In genomic region chr10:108113361-108114237, GRCm38 (mm10) we compare ENCODE assay signal across 8 mouse cellular contexts. TPM values are rescaled to one million over a fixed set of nuclear protein-coding genes. Genes with fewer than 3 reads are reported as not detected.
DNase-seq lines count a peak whose midpoint lies in the region; ATAC-seq and TF ChIP-seq lines count a peak whose summit lies in the region.

No protein-coding gene starts in this region.

- 0 out of 2 replicates have a peak, but pooled peaks cover 3% of the 10 kb centered on the region for H3K4me1 ChIP-seq in hindbrain, embryonic 12.5 days
- no peaks in the 10 kb centered on the region for H3K4me1 ChIP-seq in lung, postnatal 0 days (ENCODE audit: insufficient read depth, low read depth, low read length)
- H3K4me1 ChIP-seq in stomach, embryonic 15.5 days = 0 out of 2 replicates have a peak, but pooled peaks cover 3% of the 10 kb centered on the region

- H3K27ac ChIP-seq in gastrocnemius, adult 2 months = no peak overlapping the region
- H3K27ac ChIP-seq in hindbrain, embryonic 12.5 days = no peak overlapping the region
- H3K27ac ChIP-seq in lung, postnatal 0 days (ENCODE audit: low read length) = no peak overlapping the region
- no peak overlapping the region for H3K27ac ChIP-seq in stomach, embryonic 15.5 days

- H3K4me2 ChIP-seq in hindbrain, embryonic 12.5 days (replicated peaks) = peak overlapping the region; percentile 40
- peak overlapping the region; percentile 56 for H3K4me2 ChIP-seq in lung, postnatal 0 days (replicated peaks; ENCODE audit: low read depth, low read length)
- peak overlapping the region; percentile 56 for H3K4me2 ChIP-seq in stomach, embryonic 15.5 days

- intact Hi-C loops in gastrocnemius, adult 2 months (cut with DNase I) = no loop called here
- intact Hi-C loops in gastrocnemius, postnatal 36 days (cut with DNase I) = no loop called here

- H3K36me3 ChIP-seq in hindbrain, embryonic 12.5 days = no peaks in the 10 kb centered on the region
- no peaks in the 10 kb centered on the region for H3K36me3 ChIP-seq in lung, postnatal 0 days (ENCODE audit: insufficient read depth, low read length)
- H3K36me3 ChIP-seq in stomach, embryonic 15.5 days = no peaks in the 10 kb centered on the region

- no peak for TF ChIP-seq EP300 in lung, postnatal 0 days (IDR thresholded peaks at IDR 0.05)

- no peak overlapping the region for H3K9ac ChIP-seq in hindbrain, embryonic 12.5 days
- no peak overlapping the region for H3K9ac ChIP-seq in lung, postnatal 0 days (replicated peaks; ENCODE audit: low read depth)
- H3K9ac ChIP-seq in stomach, embryonic 15.5 days = no peak overlapping the region

- 48% methylated on average over 17 of the region's 17 CpGs for WGBS in hindbrain, embryonic 12.5 days
- 27% methylated on average over 17 of the region's 17 CpGs for WGBS in lung, postnatal 0 days
- 28% methylated on average over 17 of the region's 17 CpGs for WGBS in stomach, embryonic 15.5 days

- no peaks in the 10 kb centered on the region for H3K27me3 ChIP-seq in hindbrain, embryonic 12.5 days
- H3K27me3 ChIP-seq in lung, postnatal 0 days (replicated peaks; ENCODE audit: insufficient read depth, low read length) = no peaks in the 10 kb centered on the region
- H3K27me3 ChIP-seq in stomach, embryonic 15.5 days (replicated peaks) = no peaks in the 10 kb centered on the region

- no peak for TF ChIP-seq CTCF in gastrocnemius, adult 2 months (IDR thresholded peaks at IDR 0.05)
- TF ChIP-seq CTCF in lung, postnatal 0 days (IDR thresholded peaks at IDR 0.05) = no peak

- DNase-seq in gastrocnemius, adult 2 months = no peak
- DNase-seq in gastrocnemius, postnatal 36 days = no peak
- peak; percentile 76 for DNase-seq in embryo, embryonic 10 days (ENCODE audit: low spot score)
- peak; percentile 53 for DNase-seq in lung, postnatal 0 days (ENCODE audit: low spot score)
- DNase-seq in thymus, postnatal 25 days = no peak

- peak overlapping the region; percentile 31 for H3K4me3 ChIP-seq in gastrocnemius, adult 2 months
- H3K4me3 ChIP-seq in hindbrain, embryonic 12.5 days = 0 out of 2 replicates have a peak overlapping the region, but pooled peaks have one; percentile 3
- 0 out of 2 replicates have a peak overlapping the region, but pooled peaks have one; percentile 16 for H3K4me3 ChIP-seq in lung, postnatal 0 days (ENCODE audit: low read depth, low read length)
- peak overlapping the region; percentile 32 for H3K4me3 ChIP-seq in stomach, embryonic 15.5 days (replicated peaks)

- H3K9me3 ChIP-seq in hindbrain, embryonic 12.5 days (replicated peaks) = no peaks in the 10 kb centered on the region
- H3K9me3 ChIP-seq in lung, postnatal 0 days (ENCODE audit: low read length) = no peaks in the 10 kb centered on the region
- H3K9me3 ChIP-seq in stomach, embryonic 15.5 days = no peaks in the 10 kb centered on the region

- peak; percentile 51; the same call in 1 of the 2 replicates for ATAC-seq in hindbrain, embryonic 12.5 days (ENCODE audit: low FRiP score)
- peak; percentile 72 for ATAC-seq in lung, postnatal 0 days
- ATAC-seq in stomach, embryonic 15.5 days (ENCODE audit: insufficient read depth, low FRiP score, low read depth) = peak; percentile 89
- ATAC-seq in activated CD4-positive, CD25-positive, alpha-beta regulatory T cell, adult 4 months = no peak

RNA-seq across cellular contexts. Expression of gene Ppp1r12a, which starts 48.4 kb away (rescaled TPM):
- total RNA-seq in gastrocnemius, adult 2 months (2021) = 10 to 100 TPM; 23.2 to 29.1 TPM
- total RNA-seq in gastrocnemius, postnatal 36 days (2021) = 10 to 100 TPM; 20.3 to 20.9 TPM
- 88.6 and 93.0 TPM in 2 replicates for polyA plus RNA-seq in hindbrain, embryonic 12.5 days (2016; fragmentation: Nextera tagmentation; extraction: Ambion mirVana)
- 82.9 and 90.4 TPM in 2 replicates for polyA plus RNA-seq in lung, postnatal 0 days (2015; fragmentation: Nextera tagmentation; extraction: Ambion mirVana)
- polyA plus RNA-seq in stomach, embryonic 15.5 days (2015; fragmentation: Nextera tagmentation; extraction: Ambion mirVana) = 107 and 108 TPM in 2 replicates
- 100 to 1,000 TPM; 253 to 272 TPM for polyA plus RNA-seq in activated CD4-positive, CD25-positive, alpha-beta regulatory T cell, adult 4 months (2017; shearing (Covaris generic))

Comparison
In these comparisons a context has a peak if more than half of its experiments do, and no peak if none do; other contexts are left out.
1. DNase-seq: peak in embryo, embryonic 10 days (single experiment) and lung, postnatal 0 days (single experiment); none in gastrocnemius, adult 2 months (single experiment), gastrocnemius, postnatal 36 days (0 of 2) and thymus, postnatal 25 days (single experiment).
2. Peak in every context shown above with its lines, with median percentiles within 50 percentile points of each other: H3K4me3 ChIP-seq and H3K4me2 ChIP-seq.